Mouse (Mus musculus): ENCODE results near the gene Heatr3. TPM values are rescaled to one million over a fixed set of nuclear protein-coding genes. Genes with fewer than 3 reads are reported as not detected.

Gene Heatr3
- polyA plus RNA-seq, 1 experiment: 3.9 TPM

- peaks cover 3% of the 10 kb centered on the region; the same call in 1 of the 2 replicates for H3K4me1 ChIP-seq (ENCODE audit: control insufficient read depth, insufficient read depth, insufficient read length, low read length)
- WGBS: under 1% methylated on average over 49 of the region's 49 CpGs
- peak; percentile 63; the same call in 1 of the 2 replicates for TF ChIP-seq CTCF (IDR thresholded peaks at IDR 0.05; ENCODE audit: extremely low read depth, insufficient read length, insufficient replicate concordance, low read depth, low read length)
- peak; percentile 80; the same call in 1 of the 2 replicates for TF ChIP-seq POLR2A (IDR thresholded peaks at IDR 0.05; ENCODE audit: low read depth, low read length)
Observed at GRCm38 (mm10) chr8:88118456-88119036, 19.1 kb upstream of the Heatr3 start, which contains the start of gene Cnep1r1. Gene Cnep1r1 (plus strand): TSS chr8:88118769.

GRCm38 (mm10) chr8:88119076-88119475 is 18.6 kb upstream of the Heatr3 start:
- TF ChIP-seq CTCF (IDR thresholded peaks at IDR 0.05; ENCODE audit: extremely low read depth, insufficient read length, insufficient replicate concordance, low read depth, low read length) (no peak; the same call in 1 of the 2 replicates), POLR2A (IDR thresholded peaks at IDR 0.05; ENCODE audit: low read depth, low read length) (no peak)
- Histone ChIP-seq H3K4me1 (ENCODE audit: control insufficient read depth, insufficient read depth, insufficient read length, low read length) (peaks cover 3% of the 10 kb centered on the region; the same call in 1 of the 2 replicates), H3K36me3 (ENCODE audit: control insufficient read depth, insufficient read depth, low read length) (peaks cover 5% of the 10 kb centered on the region), H3K27ac (ENCODE audit: insufficient read depth, low read depth, low read length) (peak overlapping the region; percentile 83), H3K27me3 (ENCODE audit: control insufficient read depth, insufficient read depth, low read length) (no peaks in the 10 kb centered on the region), H3K4me3 (ENCODE audit: low read depth, low read length) (peak overlapping the region; percentile 99)
- WGBS: 1% methylated on average over 11 of the region's 11 CpGs

More at GRCm38 (mm10) chr8:88118456-88119036, 19.1 kb upstream of the Heatr3 start, which contains the start of gene Cnep1r1:
- H3K27me3 ChIP-seq (ENCODE audit: control insufficient read depth, insufficient read depth, low read length): no peaks in the 10 kb centered on the region
- H3K4me3 ChIP-seq (ENCODE audit: low read depth, low read length): peak within 1 kb of the TSS; percentile 99
- H3K27ac ChIP-seq (ENCODE audit: insufficient read depth, low read depth, low read length): peak within 1 kb of the TSS; percentile 83
- H3K36me3 ChIP-seq (ENCODE audit: control insufficient read depth, insufficient read depth, low read length): peaks cover 4% of the 10 kb centered on the region

- 95% methylated on average over 2 of the region's 2 CpGs for WGBS
- no peak overlapping the region for H3K4me3 ChIP-seq (ENCODE audit: low read depth, low read length)
- H3K27ac ChIP-seq (ENCODE audit: insufficient read depth, low read depth, low read length): no peak overlapping the region
- no peak for TF ChIP-seq POLR2A (IDR thresholded peaks at IDR 0.05; ENCODE audit: low read depth, low read length)
- TF ChIP-seq CTCF (IDR thresholded peaks at IDR 0.05; ENCODE audit: extremely low read depth, insufficient read length, insufficient replicate concordance, low read depth, low read length): no peak
- peaks cover 26% of the 10 kb centered on the region for H3K36me3 ChIP-seq (ENCODE audit: control insufficient read depth, insufficient read depth, low read length)
- H3K4me1 ChIP-seq (ENCODE audit: control insufficient read depth, insufficient read depth, insufficient read length, low read length): no peaks in the 10 kb centered on the region
- H3K27me3 ChIP-seq (ENCODE audit: control insufficient read depth, insufficient read depth, low read length): no peaks in the 10 kb centered on the region
Observed at GRCm38 (mm10) chr8:88124850-88125249, 12.8 kb upstream of the Heatr3 start.

GRCm38 (mm10) chr8:88129397-88129796 is 8.3 kb upstream of the Heatr3 start:
- Histone ChIP-seq H3K27me3 (ENCODE audit: control insufficient read depth, insufficient read depth, low read length) (no peaks in the 10 kb centered on the region), H3K4me1 (ENCODE audit: control insufficient read depth, insufficient read depth, insufficient read length, low read length) (no peaks in the 10 kb centered on the region), H3K27ac (ENCODE audit: insufficient read depth, low read depth, low read length) (no peak overlapping the region), H3K36me3 (ENCODE audit: control insufficient read depth, insufficient read depth, low read length) (peaks cover 39% of the 10 kb centered on the region), H3K4me3 (ENCODE audit: low read depth, low read length) (no peak overlapping the region)
- TF ChIP-seq CTCF (IDR thresholded peaks at IDR 0.05; ENCODE audit: extremely low read depth, insufficient read length, insufficient replicate concordance, low read depth, low read length): no peak
- 85% methylated on average over 4 of the region's 4 CpGs for WGBS

- Histone ChIP-seq H3K4me3 (ENCODE audit: low read depth, low read length) (no peak overlapping the region), H3K4me1 (ENCODE audit: control insufficient read depth, insufficient read depth, insufficient read length, low read length) (no peaks in the 10 kb centered on the region), H3K27ac (ENCODE audit: insufficient read depth, low read depth, low read length) (no peak overlapping the region), H3K36me3 (ENCODE audit: control insufficient read depth, insufficient read depth, low read length) (peaks cover 39% of the 10 kb centered on the region), H3K27me3 (ENCODE audit: control insufficient read depth, insufficient read depth, low read length) (no peaks in the 10 kb centered on the region)
- 63% methylated on average over 7 of the region's 7 CpGs for WGBS
- TF ChIP-seq CTCF (IDR thresholded peaks at IDR 0.05; ENCODE audit: extremely low read depth, insufficient read length, insufficient replicate concordance, low read depth, low read length) (no peak), POLR2A (IDR thresholded peaks at IDR 0.05; ENCODE audit: low read depth, low read length) (no peak)
Observed at GRCm38 (mm10) chr8:88130754-88131317, 6.8 kb upstream of the Heatr3 start.

- H3K4me1 ChIP-seq (ENCODE audit: control insufficient read depth, insufficient read depth, insufficient read length, low read length): no peaks in the 10 kb centered on the region
- WGBS: 87% methylated on average over 3 of the region's 3 CpGs
Observed at GRCm38 (mm10) chr8:88139256-88139655, 1.6 kb downstream of the Heatr3 start.

GRCm38 (mm10) chr8:88141629-88142028 is 4.0 kb downstream of the Heatr3 start:
- H3K27ac ChIP-seq (ENCODE audit: insufficient read depth, low read depth, low read length): no peak overlapping the region
- WGBS: 81% methylated on average over 3 of the region's 3 CpGs
- H3K4me3 ChIP-seq (ENCODE audit: low read depth, low read length): no peak overlapping the region
- no peaks in the 10 kb centered on the region for H3K27me3 ChIP-seq (ENCODE audit: control insufficient read depth, insufficient read depth, low read length)
- no peaks in the 10 kb centered on the region for H3K4me1 ChIP-seq (ENCODE audit: control insufficient read depth, insufficient read depth, insufficient read length, low read length)
- peaks cover 11% of the 10 kb centered on the region for H3K36me3 ChIP-seq (ENCODE audit: control insufficient read depth, insufficient read depth, low read length)
- TF ChIP-seq POLR2A (IDR thresholded peaks at IDR 0.05; ENCODE audit: low read depth, low read length) (no peak), CTCF (IDR thresholded peaks at IDR 0.05; ENCODE audit: extremely low read depth, insufficient read length, insufficient replicate concordance, low read depth, low read length) (no peak)

More at GRCm38 (mm10) chr8:88139256-88139655, 1.6 kb downstream of the Heatr3 start:
- no peaks in the 10 kb centered on the region for H3K27me3 ChIP-seq (ENCODE audit: control insufficient read depth, insufficient read depth, low read length)
- no peak overlapping the region for H3K4me3 ChIP-seq (ENCODE audit: low read depth, low read length)
- peaks cover 18% of the 10 kb centered on the region for H3K36me3 ChIP-seq (ENCODE audit: control insufficient read depth, insufficient read depth, low read length)
- H3K27ac ChIP-seq (ENCODE audit: insufficient read depth, low read depth, low read length): no peak overlapping the region
- no peak for TF ChIP-seq CTCF (IDR thresholded peaks at IDR 0.05; ENCODE audit: extremely low read depth, insufficient read length, insufficient replicate concordance, low read depth, low read length)
- TF ChIP-seq POLR2A (IDR thresholded peaks at IDR 0.05; ENCODE audit: low read depth, low read length): no peak
